Mouse (Mus musculus): ENCODE measurements at regions not wholly inside any gene's neighbourhood (a gene's known extent, or its start where the extent isn't known, plus 50 kb on each side); places are given as distances from the start of the nearest gene placed in this dataset.

DNA sequence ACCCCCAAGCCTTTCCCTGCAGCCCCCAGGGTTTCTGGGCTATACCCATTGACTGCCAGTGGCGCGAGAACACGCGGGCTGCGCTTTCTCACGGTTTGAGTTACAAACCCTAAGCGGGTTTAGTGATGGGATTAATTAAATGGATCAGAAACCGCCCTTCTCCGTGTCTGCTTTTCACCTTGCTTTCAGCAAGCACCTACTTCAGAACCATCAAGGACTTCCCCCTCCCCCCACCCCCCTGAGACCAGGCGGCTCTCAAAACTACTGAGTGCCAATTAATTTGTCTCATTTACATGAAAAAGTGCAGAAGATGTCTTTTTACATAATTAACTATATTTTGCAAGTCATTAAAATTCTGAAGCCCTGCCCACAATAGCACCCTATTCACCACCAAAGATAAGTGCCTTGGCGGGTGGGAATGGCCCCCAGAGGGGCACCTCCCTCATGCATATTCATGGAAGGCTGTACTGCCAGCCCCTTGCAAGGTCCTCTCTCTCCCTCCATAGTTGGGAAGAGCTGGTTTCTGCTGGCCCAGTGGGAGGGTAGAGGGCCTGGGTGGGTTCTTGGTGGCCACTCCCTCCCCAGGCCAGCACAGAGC, 89.1 kb upstream of the Otos start:
- TF ChIP-seq CTCF (IDR thresholded peaks at IDR 0.05; ENCODE audit: extremely low read depth, insufficient read depth, low read length): no peak
- TF ChIP-seq POLR2A (IDR thresholded peaks at IDR 0.05; ENCODE audit: extremely low read depth, insufficient read depth, low read length): no peak
